8 mouse cellular contexts compared by ENCODE assay signal in genomic region chr16:90400314-90400713, GRCm38 (mm10). TPM values are rescaled to one million over a fixed set of nuclear protein-coding genes. Genes with fewer than 3 reads are reported as not detected.
A peak's percentile ranks its signal among the peaks of the same experiment; 100 is the strongest.
DNase-seq lines count a peak whose midpoint lies in the region; ATAC-seq and TF ChIP-seq lines count a peak whose summit lies in the region.

No protein-coding gene starts in this region.

- H3K4me1 ChIP-seq in forebrain, embryonic 10.5 days, result peaks cover 44% of the 10 kb centered on the region
- no peaks in the 10 kb centered on the region for H3K4me1 ChIP-seq in forebrain, postnatal 0 days (ENCODE audit: insufficient read depth)
- H3K4me1 ChIP-seq in hindbrain, embryonic 12.5 days, result peaks cover 26% of the 10 kb centered on the region

- no peaks in the 10 kb centered on the region for H3K9me3 ChIP-seq in forebrain, embryonic 10.5 days
- no peaks in the 10 kb centered on the region for H3K9me3 ChIP-seq in forebrain, postnatal 0 days (ENCODE audit: low read length)
- no peaks in the 10 kb centered on the region for H3K9me3 ChIP-seq in hindbrain, embryonic 12.5 days (replicated peaks)

- peak overlapping the region; percentile 37 for H3K4me3 ChIP-seq in forebrain, embryonic 10.5 days
- H3K4me3 ChIP-seq in forebrain, postnatal 0 days (ENCODE audit: low read depth, low read length), result no peak overlapping the region
- H3K4me3 ChIP-seq in hindbrain, embryonic 12.5 days, result no peak overlapping the region

- no peak overlapping the region for H3K4me2 ChIP-seq in forebrain, postnatal 0 days (ENCODE audit: low read depth)
- H3K4me2 ChIP-seq in hindbrain, embryonic 12.5 days (replicated peaks), result peak overlapping the region; percentile 27; the same call in 1 of the 2 replicates

- no peak for TF ChIP-seq CTCF in forebrain, postnatal 0 days (IDR thresholded peaks at IDR 0.05; ENCODE audit: low read depth)

- H3K9ac ChIP-seq in forebrain, postnatal 0 days, result no peak overlapping the region
- H3K9ac ChIP-seq in hindbrain, embryonic 12.5 days, result no peak overlapping the region

- peaks cover 45% of the 10 kb centered on the region for H3K36me3 ChIP-seq in forebrain, embryonic 10.5 days (replicated peaks)
- H3K36me3 ChIP-seq in forebrain, postnatal 0 days (ENCODE audit: insufficient read depth), result no peaks in the 10 kb centered on the region
- no peaks in the 10 kb centered on the region for H3K36me3 ChIP-seq in hindbrain, embryonic 12.5 days

- 7% methylated on average over 8 of the region's 9 CpGs for WGBS in forebrain, embryonic 10.5 days
- 14% methylated on average over 8 of the region's 9 CpGs for WGBS in forebrain, postnatal 0 days
- WGBS in hindbrain, embryonic 12.5 days, result 8% methylated on average over 7 of the region's 9 CpGs

- DNase-seq in forebrain, embryonic 10.5 days (ENCODE audit: extremely low spot score, low spot score), result peak; percentile 59
- DNase-seq in forebrain, postnatal 0 days, result no peak
- DNase-seq in WW6 (ENCODE audit: low read depth, low spot score), result peak; percentile 48
- DNase-seq in lung, postnatal 14 days, result peak; percentile 29
- no peak for DNase-seq in spleen, postnatal 14 days (ENCODE audit: low spot score in 2 of 2)

- H3K27ac ChIP-seq in forebrain, embryonic 10.5 days, result peak overlapping the region; percentile 84
- H3K27ac ChIP-seq in forebrain, postnatal 0 days (ENCODE audit: low read depth, low read length), result no peak overlapping the region
- H3K27ac ChIP-seq in hindbrain, embryonic 12.5 days, result no peak overlapping the region

- ATAC-seq in forebrain, postnatal 0 days, result no peak
- 0 out of 2 replicates have a peak, but pooled peaks have one; percentile 20 for ATAC-seq in hindbrain, embryonic 12.5 days (ENCODE audit: low FRiP score)
- ATAC-seq in cerebellum, adult (ENCODE audit: insufficient number of reproducible peaks, low FRiP score, low TSS enrichment), result no peak
- no peak for ATAC-seq in megakaryocyte progenitor cell, adult 5-6 weeks (replicated peaks; ENCODE audit: poor library complexity)

- no peaks in the 10 kb centered on the region for H3K27me3 ChIP-seq in forebrain, embryonic 10.5 days (ENCODE audit: poor library complexity, severe bottlenecking)
- H3K27me3 ChIP-seq in forebrain, postnatal 0 days (ENCODE audit: insufficient read depth, low read length), result no peaks in the 10 kb centered on the region
- H3K27me3 ChIP-seq in hindbrain, embryonic 12.5 days, result no peaks in the 10 kb centered on the region

RNA-seq across cellular contexts. Expression of gene Hunk, which starts 14.5 kb away (rescaled TPM):
- polyA plus RNA-seq in forebrain, embryonic 10.5 days (2016; fragmentation: Nextera tagmentation; extraction: Ambion mirVana), result 13.7 and 14.9 TPM in 2 replicates
- 12.9 and 20.6 TPM in 2 replicates for total RNA-seq in forebrain, postnatal 0 days (2014; rRNA removed)
- 4.2 and 5.2 TPM in 2 replicates for polyA plus RNA-seq in forebrain, postnatal 0 days (2015; fragmentation: Nextera tagmentation; extraction: Ambion mirVana)
- polyA plus RNA-seq in hindbrain, embryonic 12.5 days (2016; fragmentation: Nextera tagmentation; extraction: Ambion mirVana), result 17.9 and 18.9 TPM in 2 replicates
- total RNA-seq in megakaryocyte progenitor cell, adult 5-6 weeks (2015), result not detected in 2 replicates
- total RNA-seq in megakaryocyte progenitor cell, adult 5-6 weeks (2017), result not detected in 2 replicates

Comparison
In these comparisons a context has a peak if more than half of its experiments do, and no peak if none do; other contexts are left out.
1. DNase-seq: peak in forebrain, embryonic 10.5 days (single experiment), WW6 (single experiment) and lung, postnatal 14 days (single experiment); none in forebrain, postnatal 0 days (single experiment) and spleen, postnatal 14 days (0 of 2).